Mouse (Mus musculus) liver, embryonic 14.5 days (tissue): ENCODE results near the gene Hdac9. TPM values are rescaled to one million over a fixed set of nuclear protein-coding genes. Genes with fewer than 3 reads are reported as not detected.

Source experiments
- ATAC-seq: fragments of 200-750 bp; cut with Nextera tagmentation; 2 replicates; pipeline ENCODE4 v1.8.0; 2017; ENCODE audit warnings: moderate number of reproducible peaks, mild to moderate bottlenecking, moderate library complexity; ENCODE audit not compliant: insufficient read depth
- DNase-seq, 3 experiments: peaks; one replicate each; pipeline ENCODE4 v3.0.0-alpha.2; 2012 to 2013; ENCODE audit warnings: low read depth in 3 of 3, low spot score in 3 of 3
- H3K27ac ChIP-seq: fragments of 300-500 bp; sonication (generic); 2 replicates; pipeline ENCODE4 v1.5.1; 2014; ENCODE audit warnings: moderate library complexity, mild to moderate bottlenecking, control low read depth, inconsistent platforms
- H3K27me3 ChIP-seq: fragments of 300-500 bp; sonication (generic); 2 replicates; pipeline ENCODE4 v1.6.1; 2014; ENCODE audit warnings: mild to moderate bottlenecking, low read length, moderate library complexity; ENCODE audit not compliant: control insufficient read depth, insufficient read depth
- H3K36me3 ChIP-seq: fragments of 300-500 bp; sonication (generic); replicated peaks from 2 replicates; pipeline ENCODE4 v1.6.1; 2014; ENCODE audit warnings: low read depth; ENCODE audit not compliant: control insufficient read depth, insufficient read depth
- H3K4me1 ChIP-seq, 2 experiments: fragments of 200-500 bp in 1 of 2; fragments of 300-500 bp in 1 of 2; sonication (generic) in 1 of 2; replicated peaks; 2 replicates each; pipeline ENCODE4 v1.6.1; 2012 to 2014; ENCODE audit warnings: antibody characterized with exemption in 1 of 2, inconsistent platforms in 1 of 2, low read length in 1 of 2; ENCODE audit not compliant: control insufficient read depth in 2 of 2, insufficient read depth in 2 of 2
- H3K4me2 ChIP-seq: fragments of 300-500 bp; sonication (generic); 2 replicates; pipeline ENCODE4 v1.6.1; 2014; ENCODE audit warnings: low read depth, mild to moderate bottlenecking, control low read depth, moderate library complexity
- H3K4me3 ChIP-seq, 2 experiments: fragments of 200-500 bp in 1 of 2; fragments of 300-500 bp in 1 of 2; sonication (generic) in 1 of 2; 2 replicates each; pipeline ENCODE4 v1.5.1; 2012 to 2014; ENCODE audit warnings: low read depth in 2 of 2, low read length in 2 of 2, mild to moderate bottlenecking in 2 of 2, control low read depth in 1 of 2, inconsistent platforms in 1 of 2, moderate library complexity in 1 of 2; ENCODE audit not compliant: insufficient read depth in 1 of 2
- H3K9ac ChIP-seq: fragments of 300-500 bp; sonication (generic); replicated peaks from 2 replicates; pipeline ENCODE4 v1.6.1; 2014; ENCODE audit warnings: mild to moderate bottlenecking, control low read depth, moderate library complexity
- H3K9me3 ChIP-seq: fragments of 300-500 bp; sonication (generic); 2 replicates; pipeline ENCODE4 v1.6.1; 2016; ENCODE audit warnings: low read length, mixed read lengths; ENCODE audit not compliant: control insufficient read depth
- CTCF ChIP-seq: IDR thresholded peaks from 2 replicates; pipeline ENCODE4 v1.5.1; 2016; ENCODE audit warnings: antibody characterized with exemption, low read depth, control low read depth
- EP300 ChIP-seq: IDR thresholded peaks from 2 replicates; pipeline ENCODE4 v1.6.1; 2016; ENCODE audit warnings: antibody characterized with exemption, low read depth
- WGBS: fragments of 180-500 bp; shearing (Covaris S2); extraction: QIAGEN DNeasy Blood & Tissue Kit; methylation state at CpG from one replicate; pipeline ENCODE4 v1.1.7; 2014; ENCODE audit not compliant: insufficient replicate concordance; 5-methylcytosine and 5-hydroxymethylcytosine counted together
- polyA plus RNA-seq, 2 experiments: library from polyadenylated mRNA; depleted of rRNA in 1 of 2; stranded (reverse) in 1 of 2; unstranded in 1 of 2; fragments of >200 nt; fragmentation: Nextera tagmentation in 1 of 2; extraction: Ambion mirVana in 1 of 2; gene quantifications; 2 replicates each; pipeline versions ENCODE4 v1.2.1 to v1.2.3; 2012 to 2014

The Hdac9 gene
- polyA plus RNA-seq, 2 experiments: 1.3 to 1.4 TPM

DNA sequence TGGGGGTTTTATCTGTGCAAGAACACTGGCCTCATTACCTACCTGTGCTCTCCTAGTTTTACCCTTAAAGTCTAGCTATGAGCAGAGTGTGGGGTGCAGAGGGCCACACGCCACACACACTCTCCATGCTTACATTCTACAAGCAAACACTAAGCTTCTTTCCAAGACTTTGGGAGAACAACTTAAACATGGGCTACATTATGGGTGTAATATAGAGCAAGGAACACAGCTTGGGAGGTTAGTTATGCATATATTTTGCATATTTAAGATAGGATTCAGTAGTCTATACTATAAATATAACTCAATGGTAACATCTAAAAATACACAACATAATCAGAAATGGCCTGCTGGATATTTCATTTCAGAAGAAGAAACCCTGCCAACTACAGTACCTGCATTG, 80.8 kb downstream of the Hdac9 start:
- ATAC-seq: no peak

DNA sequence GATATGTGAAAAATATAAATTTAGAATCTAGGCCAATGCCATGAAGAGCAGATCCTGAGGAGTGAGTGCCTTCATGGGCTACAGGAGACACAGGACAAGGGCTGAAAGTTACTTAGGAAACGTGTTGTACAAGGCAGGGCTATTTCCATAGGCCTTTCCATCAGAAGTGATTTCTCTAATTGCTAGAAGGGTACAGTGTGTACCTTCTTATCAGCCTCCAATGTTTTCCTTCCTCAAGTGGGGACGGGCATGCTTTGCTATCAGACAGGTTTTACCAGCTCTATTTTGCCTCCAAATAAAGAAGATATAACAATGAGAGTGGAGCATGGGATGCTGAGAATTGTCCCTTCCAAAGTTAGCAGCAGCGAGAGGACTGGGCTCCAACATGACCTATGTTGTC, 81.4 kb downstream of the Hdac9 start:
- no peaks in the 10 kb centered on the region for H3K27me3 ChIP-seq

More for the DNA sequence above, 80.8 kb downstream of the Hdac9 start:
- no peak for DNase-seq
- H3K27ac ChIP-seq: no peak overlapping the region
- H3K4me1 ChIP-seq: no peaks in the 10 kb centered on the region
- no peaks in the 10 kb centered on the region for H3K36me3 ChIP-seq
- WGBS: 55% methylated on average over 1 of the region's 1 CpGs
- no peaks in the 10 kb centered on the region for H3K9me3 ChIP-seq
- no peak overlapping the region for H3K4me2 ChIP-seq
- no peak overlapping the region for H3K9ac ChIP-seq
- TF ChIP-seq CTCF (no peak), EP300 (no peak)
- H3K27me3 ChIP-seq: no peaks in the 10 kb centered on the region
- H3K4me3 ChIP-seq: no peak overlapping the region

DNA sequence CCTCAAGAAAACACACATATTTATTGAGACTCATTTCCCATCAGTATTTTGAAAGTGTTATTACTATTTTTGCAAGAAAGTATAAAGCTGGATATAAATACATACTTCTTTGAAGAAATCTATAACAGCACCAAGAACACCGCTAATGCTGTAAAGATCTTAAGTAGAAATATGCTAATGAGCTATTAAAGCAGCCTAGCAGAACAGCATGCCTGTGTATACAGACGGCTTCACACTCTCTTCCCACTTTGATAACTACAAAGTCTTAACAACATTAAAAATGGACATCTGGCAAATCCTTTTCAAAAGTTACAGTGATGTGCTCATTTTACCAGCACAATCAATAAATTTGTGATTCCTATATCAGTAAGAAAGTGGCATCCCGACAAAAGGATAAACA, 88.2 kb downstream of the Hdac9 start:
- ATAC-seq (no peak), DNase-seq (no peak)
- H3K9me3 ChIP-seq: no peaks in the 10 kb centered on the region
- TF ChIP-seq CTCF (no peak), EP300 (no peak)
- no peaks in the 10 kb centered on the region for H3K27me3 ChIP-seq
- no peak overlapping the region for H3K27ac ChIP-seq
- no peak overlapping the region for H3K4me2 ChIP-seq
- H3K4me3 ChIP-seq: no peak overlapping the region
- H3K9ac ChIP-seq: no peak overlapping the region
- 63% methylated on average over 3 of the region's 3 CpGs for WGBS
- no peaks in the 10 kb centered on the region for H3K36me3 ChIP-seq
- no peaks in the 10 kb centered on the region for H3K4me1 ChIP-seq

More for the DNA sequence above, 81.4 kb downstream of the Hdac9 start:
- WGBS: 50% methylated on average over 3 of the region's 3 CpGs
- Histone ChIP-seq H3K9ac (no peak overlapping the region), H3K36me3 (no peaks in the 10 kb centered on the region), H3K4me1 (no peaks in the 10 kb centered on the region), H3K27ac (no peak overlapping the region), H3K4me2 (no peak overlapping the region), H3K4me3 (no peak overlapping the region), H3K9me3 (no peaks in the 10 kb centered on the region)
- no peak for ATAC-seq
- TF ChIP-seq CTCF: no peak
- no peak for DNase-seq

DNA sequence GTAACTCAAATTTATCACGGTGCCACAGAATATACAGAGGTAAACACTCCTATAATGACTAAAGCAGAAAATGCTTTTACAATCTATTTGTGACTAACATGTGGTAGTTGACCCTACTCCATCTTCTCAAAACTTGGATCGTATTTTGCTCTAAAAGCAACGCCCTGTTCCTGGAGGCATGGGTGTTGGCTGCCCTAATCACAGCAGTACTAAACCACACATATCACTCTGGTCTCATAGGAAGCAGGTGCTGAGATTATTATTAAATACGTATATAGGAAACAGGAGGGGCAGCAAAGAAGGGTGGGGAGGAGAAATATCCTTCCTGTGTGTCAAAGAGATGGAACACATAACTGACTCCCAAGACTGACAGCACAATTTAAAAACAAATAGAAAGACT, 90.0 kb downstream of the Hdac9 start:
- no peak for DNase-seq
- Histone ChIP-seq H3K9me3 (no peaks in the 10 kb centered on the region), H3K27ac (no peak overlapping the region), H3K27me3 (no peaks in the 10 kb centered on the region), H3K4me1 (no peaks in the 10 kb centered on the region), H3K4me3 (no peak overlapping the region), H3K9ac (no peak overlapping the region), H3K4me2 (no peak overlapping the region), H3K36me3 (no peaks in the 10 kb centered on the region)
- ATAC-seq: no peak
- TF ChIP-seq EP300: no peak
- no peak for TF ChIP-seq CTCF
- 44% methylated on average over 4 of the region's 4 CpGs for WGBS

DNA sequence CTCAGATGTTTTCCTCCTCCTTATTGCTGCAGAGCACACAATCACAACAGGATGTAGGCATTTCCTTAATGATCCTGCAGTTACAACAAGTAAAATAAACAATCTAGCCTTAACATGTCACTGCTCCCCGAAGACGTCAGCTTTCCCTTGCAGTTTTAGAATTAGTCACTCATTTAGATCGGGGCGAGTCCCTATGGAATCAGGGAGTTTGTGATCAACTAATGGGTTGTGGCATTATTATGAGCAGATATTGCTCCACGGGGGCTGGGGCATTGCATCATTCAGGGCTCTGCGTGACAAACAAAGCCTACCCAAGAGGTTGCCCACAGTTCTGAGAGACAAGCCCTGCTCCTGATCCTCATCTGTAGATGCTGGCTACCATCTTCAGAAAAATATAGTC, 96.7 kb downstream of the Hdac9 start:
- no peaks in the 10 kb centered on the region for H3K4me1 ChIP-seq
- 37% methylated on average over 6 of the region's 6 CpGs for WGBS
- no peaks in the 10 kb centered on the region for H3K9me3 ChIP-seq
- no peak overlapping the region for H3K4me3 ChIP-seq
- TF ChIP-seq CTCF (no peak), EP300 (no peak)
- ATAC-seq (no peak), DNase-seq (no peak)
- H3K27me3 ChIP-seq: no peaks in the 10 kb centered on the region
- H3K9ac ChIP-seq: no peak overlapping the region
- H3K27ac ChIP-seq: no peak overlapping the region
- no peaks in the 10 kb centered on the region for H3K36me3 ChIP-seq
- H3K4me2 ChIP-seq: no peak overlapping the region
